Mouse (Mus musculus): ENCODE measurements at regions not wholly inside any gene's neighbourhood (a gene's known extent, or its start where the extent isn't known, plus 50 kb on each side); places are given as distances from the start of the nearest gene placed in this dataset.
A peak's percentile ranks its signal among the peaks of the same experiment; 100 is the strongest.

GRCm38 (mm10) chr17:43172657-43173165, 97.4 kb upstream of the Adgrf1 start:
- H3K9me3 ChIP-seq, result no peaks in the 10 kb centered on the region
- no peak overlapping the region for H3K4me2 ChIP-seq
- H3K27me3 ChIP-seq (replicated peaks), result no peaks in the 10 kb centered on the region
- no peaks in the 10 kb centered on the region for H3K36me3 ChIP-seq
- 71% methylated on average over 6 of the region's 6 CpGs for WGBS
- ATAC-seq (ENCODE audit: insufficient read depth, low FRiP score, low read depth), result no peak
- H3K4me1 ChIP-seq, result no peaks in the 10 kb centered on the region
- no peak overlapping the region for H3K4me3 ChIP-seq (replicated peaks)
- H3K27ac ChIP-seq, result no peak overlapping the region
- no peak overlapping the region for H3K9ac ChIP-seq

- Histone ChIP-seq H3K9ac (no peak overlapping the region), H3K9me3 (no peaks in the 10 kb centered on the region), H3K27ac (no peak overlapping the region), H3K4me3 (replicated peaks) (no peak overlapping the region), H3K4me1 (no peaks in the 10 kb centered on the region), H3K36me3 (no peaks in the 10 kb centered on the region), H3K27me3 (replicated peaks) (no peaks in the 10 kb centered on the region), H3K4me2 (no peak overlapping the region)
- ATAC-seq (ENCODE audit: insufficient read depth, low FRiP score, low read depth), result 0 out of 2 replicates have a peak, but pooled peaks have one; percentile 36
- 65% methylated on average over 1 of the region's 1 CpGs for WGBS
These were observed 95.3 kb upstream of the Adgrf1 start for GRCm38 (mm10) chr17:43174860-43175259.

GRCm38 (mm10) chr17:43177244-43177643, 92.9 kb upstream of the Adgrf1 start:
- 12% methylated on average over 1 of the region's 1 CpGs for WGBS
- Histone ChIP-seq H3K36me3 (no peaks in the 10 kb centered on the region), H3K4me1 (no peaks in the 10 kb centered on the region), H3K27me3 (replicated peaks) (no peaks in the 10 kb centered on the region), H3K9ac (no peak overlapping the region), H3K9me3 (no peaks in the 10 kb centered on the region), H3K27ac (peak overlapping the region; percentile 11; the same call in 1 of the 2 replicates), H3K4me3 (replicated peaks) (no peak overlapping the region), H3K4me2 (no peak overlapping the region)
- ATAC-seq (ENCODE audit: insufficient read depth, low FRiP score, low read depth), result peak; percentile 83; the same call in 1 of the 2 replicates

GRCm38 (mm10) chr17:43190016-43190415, 80.1 kb upstream of the Adgrf1 start:
- no peak overlapping the region for H3K4me2 ChIP-seq
- H3K36me3 ChIP-seq, result no peaks in the 10 kb centered on the region
- H3K9me3 ChIP-seq, result no peaks in the 10 kb centered on the region
- H3K27me3 ChIP-seq (replicated peaks), result no peaks in the 10 kb centered on the region
- H3K4me3 ChIP-seq (replicated peaks), result no peak overlapping the region
- H3K27ac ChIP-seq, result no peak overlapping the region
- 0 out of 2 replicates have a peak, but pooled peaks have one; percentile 14 for ATAC-seq (ENCODE audit: insufficient read depth, low FRiP score, low read depth)
- 54% methylated on average over 2 of the region's 2 CpGs for WGBS
- no peak overlapping the region for H3K9ac ChIP-seq
- no peaks in the 10 kb centered on the region for H3K4me1 ChIP-seq

DNA sequence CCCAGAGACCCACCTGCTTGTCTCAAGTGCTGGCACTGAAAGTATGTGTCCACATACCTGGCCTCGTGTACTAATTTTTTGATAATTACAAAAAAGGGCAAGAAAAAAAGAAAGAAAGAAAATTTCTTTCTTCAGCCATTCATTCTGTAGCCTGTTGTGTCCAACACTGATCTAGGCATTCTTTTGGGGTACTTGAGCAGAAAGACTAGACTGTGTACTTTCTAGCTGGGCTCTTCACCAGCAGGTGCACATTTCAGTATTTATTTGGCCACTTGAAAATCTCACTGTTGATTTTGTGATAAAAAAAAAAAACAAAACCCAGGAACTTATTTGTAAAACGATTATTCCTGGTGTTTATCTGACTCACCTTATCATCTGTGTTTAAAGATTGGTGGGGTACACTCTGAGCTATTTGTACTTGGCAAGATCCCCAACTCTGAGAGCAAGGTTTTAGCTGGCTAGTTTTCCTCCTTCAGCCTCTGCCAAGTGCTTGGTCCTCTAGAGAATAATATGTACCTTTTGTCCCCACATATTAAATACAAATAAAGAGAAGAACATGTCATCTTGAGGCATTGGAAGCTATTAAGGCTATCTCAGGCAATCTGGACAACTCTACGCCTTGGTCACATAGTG, 79.2 kb upstream of the Adgrf1 start:
- 51% methylated on average over 3 of the region's 3 CpGs for WGBS

DNA sequence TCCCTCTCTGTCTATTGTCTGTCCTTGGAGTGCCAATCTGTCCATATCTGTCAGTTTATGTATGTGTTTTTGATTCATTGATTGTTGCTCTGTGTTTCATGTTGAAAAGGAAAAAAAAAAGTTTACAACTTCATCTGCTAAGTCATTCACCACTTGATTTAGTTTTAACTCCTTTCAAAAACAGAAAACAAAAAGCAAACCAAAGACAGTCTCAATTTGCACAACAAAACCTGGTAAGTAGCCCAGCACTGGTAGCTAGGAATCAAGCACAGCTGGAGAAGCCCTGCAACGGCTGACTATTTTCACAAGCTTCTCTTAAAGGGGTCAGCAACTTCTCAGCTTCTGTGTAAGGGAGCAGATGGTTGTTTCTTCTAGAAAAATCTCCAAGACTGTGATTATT, 72.9 kb upstream of the Adgrf1 start:
- no peak overlapping the region for H3K4me3 ChIP-seq (replicated peaks)
- no peaks in the 10 kb centered on the region for H3K27me3 ChIP-seq (replicated peaks)
- no peaks in the 10 kb centered on the region for H3K4me1 ChIP-seq
- H3K36me3 ChIP-seq, result no peaks in the 10 kb centered on the region
- no peak overlapping the region for H3K9ac ChIP-seq
- H3K4me2 ChIP-seq, result no peak overlapping the region
- 53% methylated on average over 1 of the region's 1 CpGs for WGBS
- ATAC-seq (ENCODE audit: insufficient read depth, low FRiP score, low read depth), result no peak
- H3K27ac ChIP-seq, result no peak overlapping the region
- H3K9me3 ChIP-seq, result no peaks in the 10 kb centered on the region; the same call in 1 of the 2 replicates

More for the DNA sequence above, 79.2 kb upstream of the Adgrf1 start:
- no peaks in the 10 kb centered on the region for H3K36me3 ChIP-seq
- no peaks in the 10 kb centered on the region for H3K4me1 ChIP-seq
- no peak overlapping the region for H3K27ac ChIP-seq
- H3K4me3 ChIP-seq (replicated peaks), result no peak overlapping the region
- H3K27me3 ChIP-seq (replicated peaks), result no peaks in the 10 kb centered on the region
- H3K9ac ChIP-seq, result no peak overlapping the region
- H3K4me2 ChIP-seq, result no peak overlapping the region
- no peaks in the 10 kb centered on the region for H3K9me3 ChIP-seq
- peak; percentile 63 for ATAC-seq (ENCODE audit: insufficient read depth, low FRiP score, low read depth)

DNA sequence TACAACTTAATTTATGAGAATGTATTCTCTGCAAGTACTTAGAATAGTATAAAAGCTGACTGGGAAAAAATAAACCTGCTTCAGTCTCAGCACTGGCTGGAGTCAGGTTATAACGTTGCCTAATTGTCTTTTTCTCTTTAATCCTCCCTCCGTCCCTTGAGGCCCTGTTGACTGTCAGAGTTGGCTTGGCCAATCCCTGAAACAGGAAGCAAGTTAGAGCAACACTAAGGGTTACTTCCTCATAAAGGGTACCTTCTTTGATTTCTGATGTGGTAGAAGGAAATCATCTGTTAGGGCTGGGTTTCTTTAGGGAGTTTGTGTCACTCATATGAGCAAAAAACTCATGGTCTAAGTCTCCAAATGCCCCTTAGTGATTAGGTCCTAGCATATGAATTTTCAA, 69.3 kb upstream of the Adgrf1 start:
- no peaks in the 10 kb centered on the region for H3K36me3 ChIP-seq
- H3K9me3 ChIP-seq, result no peaks in the 10 kb centered on the region; the same call in 1 of the 2 replicates
- H3K4me2 ChIP-seq, result no peak overlapping the region
- no peak for ATAC-seq (ENCODE audit: insufficient read depth, low FRiP score, low read depth)
- no peak overlapping the region for H3K4me3 ChIP-seq (replicated peaks)
- no peaks in the 10 kb centered on the region for H3K27me3 ChIP-seq (replicated peaks)
- WGBS, result 52% methylated on average over 2 of the region's 2 CpGs
- H3K27ac ChIP-seq, result no peak overlapping the region
- H3K9ac ChIP-seq, result no peak overlapping the region
- no peaks in the 10 kb centered on the region for H3K4me1 ChIP-seq

GRCm38 (mm10) chr17:43206701-43207470, 63.2 kb upstream of the Adgrf1 start:
- H3K4me3 ChIP-seq (replicated peaks), result no peak overlapping the region
- H3K4me2 ChIP-seq, result no peak overlapping the region
- H3K9me3 ChIP-seq, result no peaks in the 10 kb centered on the region
- no peaks in the 10 kb centered on the region for H3K27me3 ChIP-seq (replicated peaks)
- no peak overlapping the region for H3K9ac ChIP-seq
- 79% methylated on average over 3 of the region's 3 CpGs for WGBS
- no peaks in the 10 kb centered on the region for H3K4me1 ChIP-seq
- no peak for ATAC-seq (ENCODE audit: insufficient read depth, low FRiP score, low read depth)
- no peaks in the 10 kb centered on the region for H3K36me3 ChIP-seq
- no peak overlapping the region for H3K27ac ChIP-seq

DNA sequence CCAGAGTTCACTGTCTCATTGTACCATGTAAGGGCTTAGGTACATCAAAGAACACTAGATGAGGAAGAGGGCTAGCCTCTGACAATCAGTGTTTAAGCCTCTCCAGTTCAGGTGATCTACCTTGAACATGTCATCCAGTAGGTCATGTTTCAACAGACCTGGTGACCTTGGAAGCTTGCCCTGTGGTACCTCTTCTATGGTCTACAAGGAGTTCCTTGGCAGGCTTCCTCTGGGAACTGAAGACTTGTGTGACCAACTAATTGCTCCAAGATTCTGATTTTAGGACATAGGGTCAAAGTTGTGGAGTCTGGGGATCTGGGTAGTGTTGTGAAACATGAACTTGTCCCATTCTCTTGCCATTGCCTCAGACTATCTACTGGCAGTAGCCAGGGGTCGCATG, 60.4 kb upstream of the Adgrf1 start:
- no peak overlapping the region for H3K4me2 ChIP-seq
- no peaks in the 10 kb centered on the region for H3K27me3 ChIP-seq (replicated peaks)
- H3K36me3 ChIP-seq, result no peaks in the 10 kb centered on the region
- no peak for ATAC-seq (ENCODE audit: insufficient read depth, low FRiP score, low read depth)
- no peaks in the 10 kb centered on the region for H3K9me3 ChIP-seq
- no peak overlapping the region for H3K4me3 ChIP-seq (replicated peaks)
- no peak overlapping the region for H3K27ac ChIP-seq
- no peaks in the 10 kb centered on the region for H3K4me1 ChIP-seq
- 73% methylated on average over 1 of the region's 1 CpGs for WGBS
- no peak overlapping the region for H3K9ac ChIP-seq

DNA sequence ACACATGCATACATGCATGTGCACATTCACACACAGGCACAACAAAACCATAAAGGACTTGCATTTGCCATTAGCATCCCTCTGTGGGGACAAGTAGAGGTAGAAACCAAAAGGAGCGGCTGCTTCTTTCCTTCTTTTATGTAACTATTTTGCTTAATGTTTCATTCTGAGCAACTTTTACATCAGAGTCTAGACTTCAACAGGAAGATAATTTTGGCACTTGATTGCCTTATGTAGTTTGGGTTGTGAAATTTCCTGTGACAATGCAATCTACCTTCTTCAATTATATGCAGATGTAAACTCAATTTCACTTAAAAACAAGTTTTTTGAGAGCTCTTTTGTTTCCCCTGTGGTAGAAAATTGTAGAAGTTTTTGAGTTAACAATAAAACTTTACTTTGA, 56.1 kb upstream of the Adgrf1 start:
- H3K4me3 ChIP-seq (replicated peaks), result no peak overlapping the region
- no peaks in the 10 kb centered on the region for H3K36me3 ChIP-seq
- no peak for ATAC-seq (ENCODE audit: insufficient read depth, low FRiP score, low read depth)
- no peak overlapping the region for H3K9ac ChIP-seq
- H3K27ac ChIP-seq, result no peak overlapping the region
- WGBS, result 90% methylated on average over 1 of the region's 1 CpGs
- H3K4me1 ChIP-seq, result no peaks in the 10 kb centered on the region
- no peak overlapping the region for H3K4me2 ChIP-seq
- no peaks in the 10 kb centered on the region for H3K9me3 ChIP-seq
- no peaks in the 10 kb centered on the region for H3K27me3 ChIP-seq (replicated peaks)

GRCm38 (mm10) chr17:43219636-43220035, 50.5 kb upstream of the Adgrf1 start:
- no peaks in the 10 kb centered on the region for H3K9me3 ChIP-seq
- H3K4me1 ChIP-seq, result no peaks in the 10 kb centered on the region
- no peaks in the 10 kb centered on the region for H3K36me3 ChIP-seq
- no peaks in the 10 kb centered on the region for H3K27me3 ChIP-seq (replicated peaks)
- no peak overlapping the region for H3K4me2 ChIP-seq
- no peak for ATAC-seq (ENCODE audit: insufficient read depth, low FRiP score, low read depth)
- H3K9ac ChIP-seq, result no peak overlapping the region
- H3K27ac ChIP-seq, result no peak overlapping the region
- H3K4me3 ChIP-seq (replicated peaks), result no peak overlapping the region
- WGBS, result 64% methylated on average over 4 of the region's 4 CpGs
